Mouse (Mus musculus) brown adipose tissue, adult 24 weeks (tissue): ENCODE results near the gene Wdr54. TPM values are rescaled to one million over a fixed set of nuclear protein-coding genes. Genes with fewer than 3 reads are reported as not detected.

ENCODE experiments used
- H3K27ac ChIP-seq: fragments of 200-500 bp; replicated peaks from 2 replicates; pipeline ENCODE4 v1.5.1; 2012; ENCODE audit warnings: low read depth, mild to moderate bottlenecking, low read length
- H3K4me1 ChIP-seq: fragments of 200-500 bp; 2 replicates; pipeline ENCODE4 v1.6.1; 2012; ENCODE audit warnings: low read length, mixed read lengths; ENCODE audit not compliant: control insufficient read depth, insufficient read depth, insufficient read length
- H3K4me3 ChIP-seq: fragments of 200-500 bp; 2 replicates; pipeline ENCODE4 v1.5.1; 2012; ENCODE audit warnings: low read depth, mild to moderate bottlenecking, low read length, moderate library complexity; ENCODE audit not compliant: insufficient read depth
- polyA plus RNA-seq: library from polyadenylated mRNA; stranded (reverse); fragments of >200 nt; gene quantifications from 2 replicates; pipeline ENCODE4 v1.2.4, GENCODE M21; 2012; ENCODE audit not compliant: missing spikeins, insufficient read depth, insufficient read length

The Wdr54 gene
- polyA plus RNA-seq, result not detected in 2 replicates

DNA sequence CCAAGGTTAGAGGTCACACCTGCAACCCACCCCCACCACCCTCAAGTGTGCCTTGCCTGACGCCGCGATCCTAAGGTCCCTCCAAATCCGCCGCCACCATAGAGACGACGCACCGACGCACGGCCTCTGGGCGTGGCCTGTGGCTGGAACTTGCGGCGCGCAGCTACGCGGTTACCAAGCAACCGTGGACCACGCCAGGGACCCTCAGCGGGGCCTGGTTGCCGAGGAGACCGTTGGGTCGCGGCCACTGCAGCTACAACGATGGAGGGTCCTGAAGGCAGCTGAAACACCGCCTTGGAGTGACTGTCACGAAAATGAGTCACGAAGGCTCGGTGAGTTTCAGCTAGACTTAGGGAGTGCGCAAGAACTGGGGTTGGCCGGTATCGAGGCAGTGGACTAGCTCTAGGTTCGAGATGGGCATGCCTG, at the start of gene Wdr54, which contains the start of gene 1700003E16Rik:
Gene Wdr54 (minus strand): TSS at position 139 of the 426 bp plus-strand sequence.
Gene 1700003E16Rik (plus strand): TSS at position 146 of the 426 bp plus-strand sequence.
- Histone ChIP-seq H3K27ac (no peak within 1 kb of the TSS), H3K4me1 (no peaks in the 10 kb centered on the region), H3K4me3 (peak within 1 kb of the TSS; percentile 83)

DNA sequence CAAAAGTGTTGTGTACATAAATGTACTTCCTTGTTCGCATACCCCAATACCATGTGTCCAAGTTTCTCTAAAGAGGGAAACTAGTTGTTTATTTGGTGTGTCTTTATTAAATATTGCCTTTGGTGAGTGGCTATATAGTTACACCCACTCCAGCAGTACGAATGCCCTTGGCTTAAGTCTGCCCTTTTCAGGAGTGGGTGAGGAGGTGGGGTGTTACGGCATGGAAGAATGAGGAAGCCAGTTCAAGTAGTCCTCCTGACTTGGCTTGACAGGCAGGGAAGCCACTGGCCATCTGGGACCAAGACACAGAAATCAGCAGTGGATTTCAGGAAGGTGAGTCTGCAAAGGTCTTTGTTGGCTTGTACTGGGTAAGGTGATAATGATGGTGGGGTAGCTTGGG, 49.7 kb upstream of the Wdr54 start:
- no peak overlapping the region for H3K4me3 ChIP-seq
- H3K27ac ChIP-seq, result no peak overlapping the region
- no peaks in the 10 kb centered on the region for H3K4me1 ChIP-seq

DNA sequence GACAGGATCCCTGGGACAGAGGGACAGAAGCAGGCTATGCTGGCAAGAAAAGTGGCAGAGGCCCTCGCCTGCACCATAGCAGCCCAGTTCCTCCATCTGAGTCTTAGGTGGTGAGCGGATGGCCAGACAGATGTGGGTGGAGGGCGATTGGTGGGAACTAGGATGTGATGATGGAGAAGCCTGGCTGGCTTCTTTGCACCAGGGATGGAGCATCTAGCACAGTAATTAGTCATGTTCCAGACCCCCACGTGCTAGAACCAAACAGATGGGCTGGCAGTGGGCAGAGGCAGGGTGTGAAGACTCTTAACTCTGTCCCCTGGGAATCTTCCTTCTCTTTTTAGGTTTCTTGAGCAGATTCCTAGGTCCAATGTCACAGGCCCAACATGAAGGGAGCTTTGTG, 47.1 kb upstream of the Wdr54 start:
- H3K4me1 ChIP-seq, result no peaks in the 10 kb centered on the region
- no peak overlapping the region for H3K4me3 ChIP-seq
- H3K27ac ChIP-seq, result no peak overlapping the region

DNA sequence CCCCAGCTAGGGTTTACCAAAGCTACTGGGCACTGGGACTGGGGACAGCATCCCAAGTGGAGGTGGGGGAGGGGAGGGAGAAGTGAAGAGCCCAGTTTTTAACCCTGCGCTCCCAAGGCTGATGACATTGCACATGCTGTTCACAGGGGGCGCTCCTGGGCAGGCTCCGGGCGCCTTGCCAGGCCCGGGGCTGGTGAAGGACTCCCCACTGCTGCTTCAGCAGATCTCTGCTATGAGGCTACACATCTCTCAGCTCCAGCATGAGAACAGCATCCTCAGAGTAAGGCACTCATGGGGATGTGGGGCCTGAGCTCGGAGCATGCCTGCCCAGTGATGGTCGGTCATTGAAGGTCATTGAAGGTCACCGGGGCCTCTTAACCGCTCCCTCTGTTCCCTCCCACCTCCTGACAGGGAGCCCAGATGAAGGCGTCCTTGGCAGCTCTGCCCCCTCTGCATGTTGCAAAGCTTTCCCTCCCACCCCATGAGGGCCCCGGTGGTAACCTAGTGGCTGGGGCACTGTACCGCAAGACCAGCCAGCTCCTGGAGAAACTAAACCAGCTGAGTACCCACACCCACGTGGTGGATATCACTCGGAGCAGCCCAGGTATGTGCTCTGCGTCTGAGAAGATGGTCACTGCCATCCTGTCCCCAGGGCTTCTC, 41.3 kb upstream of the Wdr54 start:
- no peaks in the 10 kb centered on the region for H3K4me1 ChIP-seq
- no peak overlapping the region for H3K27ac ChIP-seq
- no peak overlapping the region for H3K4me3 ChIP-seq

DNA sequence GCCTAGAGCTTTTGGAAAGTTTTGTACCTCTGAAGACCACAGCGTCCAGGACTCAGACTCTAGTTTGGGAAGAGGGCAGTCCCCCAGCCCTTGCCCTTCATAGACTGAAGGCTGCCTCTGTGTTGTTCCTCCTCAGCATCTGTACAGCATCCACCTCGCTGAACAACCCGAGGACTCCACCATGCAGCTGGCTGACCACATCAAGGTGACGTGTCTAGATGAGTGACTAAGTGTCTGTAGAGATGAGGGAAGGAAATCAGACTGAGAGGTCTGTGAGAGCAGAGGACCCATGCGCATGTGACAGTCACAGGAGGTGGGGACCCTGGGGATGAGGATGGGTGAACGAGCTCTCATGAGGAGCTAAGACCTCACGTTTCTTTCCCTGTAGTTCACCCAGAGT, 37.4 kb upstream of the Wdr54 start:
- H3K27ac ChIP-seq, result no peak overlapping the region
- no peak overlapping the region for H3K4me3 ChIP-seq
- no peaks in the 10 kb centered on the region for H3K4me1 ChIP-seq

DNA sequence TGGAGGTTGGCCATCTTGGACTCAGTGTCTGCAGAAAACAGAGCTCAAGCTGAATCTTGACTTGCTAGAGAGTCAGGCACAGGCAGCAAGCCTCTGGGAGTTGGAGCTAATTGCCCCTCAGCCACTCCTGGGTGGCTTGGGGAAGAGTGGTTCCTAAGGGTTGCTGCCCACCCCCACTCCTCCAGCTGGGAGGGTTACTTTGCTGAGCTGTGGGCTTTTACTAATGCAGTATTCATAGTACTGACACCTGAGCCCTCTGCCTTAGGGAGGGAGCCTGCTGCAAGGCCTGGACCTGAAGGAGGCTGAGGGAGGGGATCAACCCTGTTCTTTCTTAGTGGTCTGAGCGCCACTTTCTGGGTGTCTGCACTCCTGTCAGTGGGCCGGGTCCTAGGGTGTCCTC, 30.7 kb upstream of the Wdr54 start:
- Histone ChIP-seq H3K4me1 (no peaks in the 10 kb centered on the region), H3K4me3 (no peak overlapping the region), H3K27ac (no peak overlapping the region)

DNA sequence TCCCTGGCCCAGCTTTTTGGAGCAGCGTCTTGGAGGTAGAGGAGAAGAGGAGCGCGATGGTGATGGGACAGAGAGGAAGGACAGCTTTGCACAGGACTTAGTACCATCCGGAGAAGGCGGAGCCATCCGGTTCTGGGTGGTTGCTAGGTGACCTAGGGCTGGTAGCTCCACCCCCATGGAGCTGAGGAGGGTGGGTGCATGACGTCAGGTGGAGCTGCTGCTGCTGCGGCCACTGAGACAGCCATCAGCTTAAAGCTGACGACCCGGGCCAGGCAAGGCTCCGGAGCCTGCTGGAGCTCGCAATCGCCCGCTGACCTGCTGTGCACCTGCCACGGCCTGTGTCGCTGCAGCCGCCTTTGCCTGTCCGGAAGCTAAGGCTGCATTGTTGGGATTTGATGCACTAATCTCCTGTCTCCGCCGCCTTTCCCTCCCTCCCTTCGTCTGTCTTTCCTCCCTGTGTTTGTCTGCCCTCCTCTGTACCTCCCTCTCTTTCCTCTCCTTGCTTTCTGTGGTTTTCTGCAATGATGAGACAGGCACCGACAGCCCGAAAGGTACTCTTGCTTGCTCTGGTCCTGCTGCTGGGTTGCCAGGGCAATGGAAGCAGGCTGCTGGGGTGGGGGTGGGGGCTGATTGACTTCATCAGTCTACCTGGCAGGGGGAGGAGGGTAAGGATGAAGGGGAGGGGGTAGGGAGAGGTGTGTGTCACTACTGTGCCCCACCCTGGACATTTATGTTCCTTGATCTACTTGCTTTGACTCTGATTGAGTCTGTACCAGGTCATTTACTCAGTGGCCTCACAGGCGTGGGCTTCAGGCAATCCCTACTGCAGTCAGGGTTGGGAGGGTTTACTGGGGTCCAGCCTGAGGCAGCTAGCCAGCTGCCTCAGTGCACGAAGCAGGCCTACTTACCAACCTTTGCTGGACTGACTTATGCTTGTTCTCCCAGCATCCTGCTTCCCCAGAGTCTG, 30.0 kb upstream of the Wdr54 start:
- Histone ChIP-seq H3K4me1 (no peaks in the 10 kb centered on the region), H3K4me3 (no peak overlapping the region), H3K27ac (no peak overlapping the region)

DNA sequence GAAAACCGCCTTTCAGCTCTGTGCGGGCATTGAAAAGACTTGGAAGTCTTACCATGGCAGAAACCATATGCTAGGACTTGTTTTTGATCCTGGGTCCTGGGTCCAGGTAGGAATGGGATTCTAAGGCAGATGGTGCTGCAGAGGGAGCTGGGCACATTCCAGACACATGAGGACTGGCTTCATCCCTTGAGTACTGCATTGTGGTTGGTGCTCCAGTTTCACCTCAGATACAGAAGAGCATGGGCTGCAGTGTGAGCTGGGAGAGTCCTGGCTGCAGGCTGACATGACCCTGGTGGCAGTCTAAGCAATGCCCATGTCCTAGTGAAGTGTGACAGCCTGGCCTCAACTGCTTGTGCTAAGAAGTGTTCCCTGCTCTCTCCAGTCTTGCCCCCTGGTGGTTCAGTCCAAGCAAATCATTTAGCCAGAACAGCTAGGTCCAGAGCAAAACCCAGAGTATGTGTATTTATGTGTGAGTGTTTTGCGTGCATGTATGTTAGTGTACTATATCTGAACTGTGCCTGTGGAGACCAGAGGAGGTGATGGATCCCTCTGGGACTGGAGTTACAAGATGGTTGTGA, 28.8 kb upstream of the Wdr54 start:
- no peak overlapping the region for H3K4me3 ChIP-seq
- no peaks in the 10 kb centered on the region for H3K4me1 ChIP-seq
- H3K27ac ChIP-seq, result no peak overlapping the region

DNA sequence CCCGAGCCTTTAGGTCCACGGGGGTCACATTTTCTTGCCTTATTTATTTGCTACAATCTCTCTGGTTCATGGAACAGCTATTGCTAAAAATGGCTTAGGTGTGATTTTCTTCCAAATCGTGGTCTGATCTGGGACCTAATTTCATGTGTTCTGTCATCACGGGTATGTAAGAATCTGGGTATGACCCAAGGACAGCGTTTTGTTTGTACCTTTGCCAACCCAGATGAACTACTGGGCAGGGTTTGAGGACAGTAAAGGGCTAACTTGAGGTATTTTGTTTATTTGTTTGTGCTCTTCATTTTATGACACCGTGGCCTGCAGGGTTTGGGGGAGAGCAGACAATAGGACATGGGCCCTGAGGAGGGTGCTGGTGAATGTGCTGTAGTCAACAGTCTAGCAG, 24.4 kb upstream of the Wdr54 start:
- no peaks in the 10 kb centered on the region; the same call in 1 of the 2 replicates for H3K4me1 ChIP-seq
- H3K4me3 ChIP-seq, result no peak overlapping the region
- no peak overlapping the region for H3K27ac ChIP-seq

DNA sequence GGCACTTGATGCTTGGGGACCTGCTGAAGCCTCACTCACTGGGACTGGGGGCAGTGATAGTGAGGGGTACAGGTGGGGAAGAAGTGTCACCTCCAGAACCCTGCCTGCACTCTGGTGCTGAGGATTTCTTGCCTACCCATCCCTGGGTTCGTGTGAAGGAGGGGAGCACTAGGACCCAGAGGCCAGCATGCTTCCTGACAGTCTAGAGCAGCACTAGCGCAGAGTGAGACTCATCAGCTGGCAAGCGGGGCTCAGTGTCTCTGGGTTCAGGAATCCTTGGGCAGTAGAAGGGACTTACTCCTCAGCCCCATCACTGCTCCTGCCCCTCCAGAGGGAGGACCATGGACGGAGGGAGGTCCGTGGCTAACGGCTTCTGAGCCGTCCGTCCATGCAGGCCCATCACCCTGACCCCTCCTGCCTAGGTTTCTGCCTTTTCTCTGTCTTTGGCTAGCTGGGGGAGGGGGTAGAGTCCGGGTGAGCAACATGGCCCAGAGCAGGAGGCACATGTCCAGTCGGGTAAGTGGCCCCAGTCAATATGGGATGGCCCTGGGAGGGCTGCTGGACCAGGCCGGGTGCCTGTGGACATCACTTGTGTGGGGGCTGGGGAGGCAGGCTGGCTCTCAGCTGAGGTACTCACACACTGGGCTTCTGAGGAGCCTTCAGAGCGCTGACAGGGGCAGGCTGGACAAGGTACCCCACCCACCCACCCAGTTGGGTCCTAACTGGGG, 23.4 kb upstream of the Wdr54 start:
- Histone ChIP-seq H3K4me3 (no peak overlapping the region), H3K27ac (no peak overlapping the region)

DNA sequence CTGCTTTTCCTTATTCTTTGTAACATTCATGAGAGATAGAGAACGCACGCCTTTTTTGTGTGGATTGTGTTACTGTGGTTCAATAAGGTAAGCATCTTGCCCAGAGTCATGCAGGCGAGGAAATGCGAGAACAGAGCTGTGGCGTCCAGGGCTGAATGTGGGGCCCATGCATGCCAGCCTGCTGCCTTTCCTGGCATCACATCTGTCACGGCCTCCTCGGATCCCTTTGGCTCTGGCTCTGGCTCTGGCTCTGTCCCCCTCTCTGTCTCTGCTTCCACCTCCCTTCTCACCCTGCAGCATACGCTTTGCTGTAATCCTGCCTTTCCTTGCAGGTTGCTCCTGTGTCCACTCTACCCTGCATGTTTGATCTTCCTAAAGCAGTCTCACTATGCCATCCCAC, 19.8 kb upstream of the Wdr54 start:
- H3K27ac ChIP-seq, result no peak overlapping the region
- no peak overlapping the region for H3K4me3 ChIP-seq

More for the DNA sequence above, 23.4 kb upstream of the Wdr54 start:
- H3K4me1 ChIP-seq, result no peaks in the 10 kb centered on the region; the same call in 1 of the 2 replicates

DNA sequence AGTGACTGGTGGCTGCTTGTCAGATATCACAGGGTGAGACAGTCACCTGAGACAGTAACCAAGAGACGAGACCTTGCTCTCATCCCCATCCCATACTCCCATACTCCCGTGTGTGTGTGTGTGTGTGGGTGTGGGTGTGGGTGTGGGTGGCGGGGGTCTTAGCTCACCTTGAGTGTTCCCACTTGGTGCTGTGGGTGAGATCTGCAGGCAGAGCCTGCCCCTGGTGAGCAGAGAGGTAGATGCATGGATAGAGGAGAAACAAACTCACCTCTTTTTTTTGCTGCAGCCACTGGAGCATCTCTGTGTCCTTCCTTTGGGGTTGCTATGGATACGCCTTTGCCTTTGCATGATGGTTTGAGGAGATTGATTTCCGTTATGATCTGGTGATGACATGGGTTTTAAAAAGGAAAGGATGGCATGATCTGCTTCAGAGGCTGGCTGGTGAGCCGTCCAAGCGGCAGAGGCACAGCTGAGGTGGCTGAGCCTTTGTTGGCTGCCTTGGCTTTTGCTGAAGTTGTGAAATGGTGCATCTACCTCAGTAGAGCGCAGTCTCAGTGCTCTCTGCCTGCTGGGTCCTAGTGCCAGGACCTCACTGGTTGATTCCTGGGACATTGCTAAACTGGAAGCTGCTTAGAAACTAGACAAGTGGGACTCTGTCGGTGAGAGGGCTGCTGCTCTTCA, 16.2 kb upstream of the Wdr54 start:
- H3K27ac ChIP-seq, result no peak overlapping the region
- peaks cover 23% of the 10 kb centered on the region for H3K4me1 ChIP-seq
- H3K4me3 ChIP-seq, result no peak overlapping the region

More for the DNA sequence above, 19.8 kb upstream of the Wdr54 start:
- peaks cover 12% of the 10 kb centered on the region for H3K4me1 ChIP-seq

DNA sequence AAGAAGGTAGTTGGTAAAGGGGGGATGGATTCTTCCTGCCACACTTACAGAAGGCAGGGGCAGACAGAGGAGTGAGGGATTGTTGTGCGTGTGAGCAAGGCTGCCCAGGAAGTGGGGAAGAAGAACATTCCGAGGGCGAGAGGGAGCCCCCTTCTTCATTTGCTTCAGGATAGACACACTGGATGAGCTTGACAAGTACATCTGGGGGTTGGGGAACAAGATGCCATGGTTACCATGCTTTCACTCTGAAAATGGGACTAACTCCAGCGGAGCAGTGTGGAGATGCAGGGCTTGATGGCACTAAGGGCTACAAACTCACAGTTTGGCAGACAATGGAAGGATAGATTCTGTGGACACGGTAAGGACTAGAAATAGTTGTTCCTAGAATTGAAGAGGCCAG, 14.9 kb upstream of the Wdr54 start:
- Histone ChIP-seq H3K4me1 (peaks cover 23% of the 10 kb centered on the region), H3K4me3 (no peak overlapping the region), H3K27ac (peak overlapping the region; percentile 69)

DNA sequence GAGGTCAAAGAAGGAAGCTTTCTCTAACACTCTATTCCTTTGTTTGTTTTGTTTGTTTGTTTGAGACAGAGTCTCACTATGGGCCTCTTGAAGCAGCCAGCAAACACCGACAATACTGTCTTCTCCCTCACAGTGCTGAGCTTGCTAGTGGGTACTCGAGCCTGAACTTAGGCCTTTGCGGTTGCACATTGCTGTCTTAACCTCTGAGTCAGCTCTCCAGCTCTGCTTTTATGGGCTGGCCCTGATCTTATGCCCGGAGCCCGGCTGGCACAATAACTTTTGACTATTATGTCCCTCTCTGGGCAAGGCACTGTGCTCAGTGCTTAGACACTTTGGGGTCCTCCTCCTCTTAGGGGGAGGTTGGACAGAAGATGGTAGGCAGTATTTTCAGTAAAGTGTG, 13.7 kb upstream of the Wdr54 start:
- Histone ChIP-seq H3K4me3 (no peak overlapping the region), H3K4me1 (peaks cover 23% of the 10 kb centered on the region), H3K27ac (peak overlapping the region; percentile 76)
